Mouse (Mus musculus): ENCODE measurements around the gene Tcp11.

GRCm38 (mm10) chr17:28093837-28094236 lies 13.4 kb upstream of the Tcp11 start:
- no peak for TF ChIP-seq POLR2A (IDR thresholded peaks at IDR 0.05; ENCODE audit: insufficient read depth, low read length)
- peak; percentile 48 for TF ChIP-seq CTCF (IDR thresholded peaks at IDR 0.05; ENCODE audit: low read depth, low read length)
- no peak for TF ChIP-seq EP300 (IDR thresholded peaks at IDR 0.05; ENCODE audit: insufficient read depth, low read depth, low read length)

Measured in ES-Bruce4 (cell line).